ENCODE assay signal across 14 mouse cellular contexts in genomic region chr8:70843941-70844340, GRCm38 (mm10). TPM values are rescaled to one million over a fixed set of nuclear protein-coding genes. Genes with fewer than 3 reads are reported as not detected.
DNase-seq lines count a peak whose midpoint lies in the region; ATAC-seq and TF ChIP-seq lines count a peak whose summit lies in the region.
"Had no signal": no experiment of that assay in that cellular context is flagged by ENCODE, and none has a peak within 500 bp of the region (broad histone marks: within the 10 kb centered on the region; RNA-seq: fewer than 3 reads in every experiment).

No protein-coding gene starts in this region.

- no peak for TF ChIP-seq CTCF in midbrain, postnatal 0 days (IDR thresholded peaks at IDR 0.05)

- ATAC-seq in midbrain, embryonic 16.5 days: no peak
- ATAC-seq in midbrain, postnatal 0 days (ENCODE audit: low FRiP score): no peak
- ATAC-seq in embryonic facial prominence, embryonic 12.5 days (ENCODE audit: insufficient number of reproducible peaks, insufficient read depth, low FRiP score, low TSS enrichment): no peak
- ATAC-seq in liver, embryonic 15.5 days (ENCODE audit: insufficient read depth): no peak
- ATAC-seq: hindbrain, postnatal 0 days had no signal

- H3K4me2 ChIP-seq in midbrain, embryonic 16.5 days (ENCODE audit: low read length): no peak overlapping the region
- no peak overlapping the region for H3K4me2 ChIP-seq in midbrain, postnatal 0 days (ENCODE audit: low read depth, low read length, poor library complexity, severe bottlenecking)
- H3K4me2 ChIP-seq in embryonic facial prominence, embryonic 12.5 days (replicated peaks): no peak overlapping the region
- H3K4me2 ChIP-seq in liver, embryonic 15.5 days: peak overlapping the region; percentile 91
- H3K4me2 ChIP-seq: embryonic facial prominence, embryonic 15.5 days had no signal

- WGBS in midbrain, embryonic 16.5 days: 83% methylated on average over 8 of the region's 8 CpGs
- WGBS in midbrain, postnatal 0 days: 86% methylated on average over 8 of the region's 8 CpGs
- 88% methylated on average over 8 of the region's 8 CpGs for WGBS in embryonic facial prominence, embryonic 12.5 days
- 63% methylated on average over 8 of the region's 8 CpGs for WGBS in liver, embryonic 15.5 days (ENCODE audit: insufficient replicate concordance)

- intact Hi-C loops in heart, postnatal 10 days (cut with DNase I): loop anchor here (1.0 to 5.0 kb wide), 2 partner anchors 25 to 82 kb away; partner anchors contain the start of gene Mpv17l2

- DNase-seq in heart, adult 11 months: peak; percentile 90
- DNase-seq in heart, postnatal 10 days: no peak
- no peak for DNase-seq in midbrain, postnatal 0 days (ENCODE audit: low spot score)
- no peak for DNase-seq in kidney, postnatal 4 days
- DNase-seq in frontal cortex, postnatal 25 days (ENCODE audit: low spot score in 2 of 2): no peak

- no peaks in the 10 kb centered on the region for H3K9me3 ChIP-seq in midbrain, embryonic 16.5 days (replicated peaks; ENCODE audit: control insufficient read depth, low read length, poor library complexity, severe bottlenecking)
- no peaks in the 10 kb centered on the region for H3K9me3 ChIP-seq in midbrain, postnatal 0 days (ENCODE audit: low read length)
- no peaks in the 10 kb centered on the region for H3K9me3 ChIP-seq in embryonic facial prominence, embryonic 12.5 days
- no peaks in the 10 kb centered on the region for H3K9me3 ChIP-seq in liver, embryonic 15.5 days (replicated peaks)
- H3K9me3 ChIP-seq: embryonic facial prominence, embryonic 15.5 days had no signal

- peaks cover 3% of the 10 kb centered on the region; the same call in 1 of the 2 replicates for H3K4me1 ChIP-seq in midbrain, embryonic 16.5 days (ENCODE audit: control insufficient read depth, insufficient read depth, low read length)
- no peaks in the 10 kb centered on the region for H3K4me1 ChIP-seq in midbrain, postnatal 0 days (ENCODE audit: insufficient read depth, low read length)
- H3K4me1 ChIP-seq in embryonic facial prominence, embryonic 12.5 days: no peaks in the 10 kb centered on the region
- peaks cover 70% of the 10 kb centered on the region for H3K4me1 ChIP-seq in liver, embryonic 15.5 days (replicated peaks)

- no peaks in the 10 kb centered on the region for H3K36me3 ChIP-seq in midbrain, embryonic 16.5 days (ENCODE audit: control insufficient read depth, insufficient read depth, low read length)
- 0 out of 2 replicates have a peak, but pooled peaks cover 3% of the 10 kb centered on the region for H3K36me3 ChIP-seq in midbrain, postnatal 0 days (ENCODE audit: insufficient read depth, low read length)
- no peaks in the 10 kb centered on the region for H3K36me3 ChIP-seq in embryonic facial prominence, embryonic 12.5 days
- no peaks in the 10 kb centered on the region for H3K36me3 ChIP-seq in liver, embryonic 15.5 days (replicated peaks)
- H3K36me3 ChIP-seq: embryonic facial prominence, embryonic 15.5 days had no signal

- H3K27me3 ChIP-seq in midbrain, embryonic 16.5 days (ENCODE audit: control insufficient read depth, insufficient read depth, low read depth, low read length): no peaks in the 10 kb centered on the region; the same call in 1 of the 2 replicates
- H3K27me3 ChIP-seq in midbrain, postnatal 0 days (ENCODE audit: insufficient read depth, low read length): no peaks in the 10 kb centered on the region
- H3K27me3 ChIP-seq in embryonic facial prominence, embryonic 12.5 days: no peaks in the 10 kb centered on the region
- peaks cover 24% of the 10 kb centered on the region for H3K27me3 ChIP-seq in liver, embryonic 15.5 days

- no peak overlapping the region for H3K27ac ChIP-seq in midbrain, embryonic 16.5 days (ENCODE audit: low read length)
- no peak overlapping the region for H3K27ac ChIP-seq in midbrain, postnatal 0 days (ENCODE audit: low read depth, low read length)
- no peak overlapping the region for H3K27ac ChIP-seq in embryonic facial prominence, embryonic 12.5 days
- peak overlapping the region; percentile 98 for H3K27ac ChIP-seq in liver, embryonic 15.5 days (replicated peaks)
- H3K27ac ChIP-seq: embryonic facial prominence, embryonic 15.5 days; hindbrain, postnatal 0 days had no signal

- H3K4me3 ChIP-seq in midbrain, embryonic 16.5 days (ENCODE audit: low read depth, low read length): no peak overlapping the region
- no peak overlapping the region for H3K4me3 ChIP-seq in midbrain, postnatal 0 days (ENCODE audit: low read depth, low read length)
- H3K4me3 ChIP-seq in embryonic facial prominence, embryonic 12.5 days: no peak overlapping the region
- peak overlapping the region; percentile 63 for H3K4me3 ChIP-seq in liver, embryonic 15.5 days (replicated peaks)
- H3K4me3 ChIP-seq: embryonic facial prominence, embryonic 15.5 days had no signal

- H3K9ac ChIP-seq in midbrain, embryonic 16.5 days (ENCODE audit: low read depth, low read length): 0 out of 2 replicates have a peak overlapping the region, but pooled peaks have one; percentile 6
- no peak overlapping the region for H3K9ac ChIP-seq in midbrain, postnatal 0 days (replicated peaks; ENCODE audit: low read length, poor library complexity, severe bottlenecking)
- 0 out of 2 replicates have a peak overlapping the region, but pooled peaks have one; percentile 2 for H3K9ac ChIP-seq in embryonic facial prominence, embryonic 12.5 days
- H3K9ac ChIP-seq in liver, embryonic 15.5 days: peak overlapping the region; percentile 72
- H3K9ac ChIP-seq: embryonic facial prominence, embryonic 15.5 days had no signal

RNA-seq across cellular contexts. Expression of gene Arrdc2, which starts 4.4 kb away (rescaled TPM):
- total RNA-seq in heart, postnatal 10 days (2021): 10 to 100 TPM in 1 of 2 experiments, 1 to 10 TPM in 1; 4.7 to 18.5 TPM
- 6.7 and 8.1 TPM in 2 replicates for polyA plus RNA-seq in midbrain, embryonic 16.5 days (2015; fragmentation: Nextera tagmentation; extraction: Ambion mirVana)
- 13.6 TPM in 2 replicates for total RNA-seq in midbrain, postnatal 0 days (2014; rRNA removed)
- 6.0 and 6.6 TPM in 2 replicates for polyA plus RNA-seq in midbrain, postnatal 0 days (2015; fragmentation: Nextera tagmentation; extraction: Ambion mirVana)
- 6.9 and 7.5 TPM in 2 replicates for polyA plus RNA-seq in embryonic facial prominence, embryonic 12.5 days (2016; fragmentation: Nextera tagmentation; extraction: Ambion mirVana)
- 12.6 and 15.2 TPM in 2 replicates for polyA plus RNA-seq in liver, embryonic 15.5 days (2015; fragmentation: Nextera tagmentation; extraction: Ambion mirVana)

RNA-seq across cellular contexts. Expression of gene Kcnn1, which starts 19.1 kb away (rescaled TPM):
- 1 to 10 TPM; 3.1 to 3.7 TPM for total RNA-seq in heart, postnatal 10 days (2021)
- polyA plus RNA-seq in midbrain, embryonic 16.5 days (2015; fragmentation: Nextera tagmentation; extraction: Ambion mirVana): 15.4 and 16.1 TPM in 2 replicates
- total RNA-seq in midbrain, postnatal 0 days (2014; rRNA removed): 32.5 and 32.8 TPM in 2 replicates
- polyA plus RNA-seq in midbrain, postnatal 0 days (2015; fragmentation: Nextera tagmentation; extraction: Ambion mirVana): 10.0 and 10.3 TPM in 2 replicates
- 6.7 and 7.0 TPM in 2 replicates for polyA plus RNA-seq in embryonic facial prominence, embryonic 12.5 days (2016; fragmentation: Nextera tagmentation; extraction: Ambion mirVana)
- 0.25 and 0.38 TPM in 2 replicates for polyA plus RNA-seq in liver, embryonic 15.5 days (2015; fragmentation: Nextera tagmentation; extraction: Ambion mirVana)

RNA-seq across cellular contexts. Expression of gene Ccdc124, which starts 29.8 kb away (rescaled TPM):
- 10 to 100 TPM; 40.9 to 41.1 TPM for total RNA-seq in heart, postnatal 10 days (2021)
- 167 and 182 TPM in 2 replicates for polyA plus RNA-seq in midbrain, embryonic 16.5 days (2015; fragmentation: Nextera tagmentation; extraction: Ambion mirVana)
- 44.3 and 48.6 TPM in 2 replicates for total RNA-seq in midbrain, postnatal 0 days (2014; rRNA removed)
- 159 and 163 TPM in 2 replicates for polyA plus RNA-seq in midbrain, postnatal 0 days (2015; fragmentation: Nextera tagmentation; extraction: Ambion mirVana)
- polyA plus RNA-seq in embryonic facial prominence, embryonic 12.5 days (2016; fragmentation: Nextera tagmentation; extraction: Ambion mirVana): 123 and 126 TPM in 2 replicates
- 48.1 and 51.2 TPM in 2 replicates for polyA plus RNA-seq in liver, embryonic 15.5 days (2015; fragmentation: Nextera tagmentation; extraction: Ambion mirVana)

RNA-seq across cellular contexts. Expression of gene Il12rb1, which starts 35.7 kb away (rescaled TPM):
- under 1 TPM in 1 of 2 experiments, not detected in 1; 0.53 TPM for total RNA-seq in heart, postnatal 10 days (2021)
- polyA plus RNA-seq in midbrain, embryonic 16.5 days (2015; fragmentation: Nextera tagmentation; extraction: Ambion mirVana): 0.08 and 0.19 TPM in 2 replicates
- total RNA-seq in midbrain, postnatal 0 days (2014; rRNA removed): not detected in 2 replicates
- polyA plus RNA-seq in midbrain, postnatal 0 days (2015; fragmentation: Nextera tagmentation; extraction: Ambion mirVana): not detected in 2 replicates
- polyA plus RNA-seq in embryonic facial prominence, embryonic 12.5 days (2016; fragmentation: Nextera tagmentation; extraction: Ambion mirVana): 0.13 TPM in 1 of 2 replicates, not detected in the other
- 0.22 TPM in 2 replicates for polyA plus RNA-seq in liver, embryonic 15.5 days (2015; fragmentation: Nextera tagmentation; extraction: Ambion mirVana)
- total RNA-seq: adrenal gland, postnatal 14 days; gastrocnemius, adult 8-10 months; hindbrain, postnatal 0 days had no signal
- polyA plus RNA-seq: heart, postnatal 0 days; hindbrain, postnatal 0 days; stomach, embryonic 14.5 days had no signal

RNA-seq across cellular contexts. Expression of gene Mast3, which starts 39.1 kb away (rescaled TPM):
- total RNA-seq in heart, postnatal 10 days (2021): 1 to 10 TPM; 7.9 to 9.3 TPM
- polyA plus RNA-seq in midbrain, embryonic 16.5 days (2015; fragmentation: Nextera tagmentation; extraction: Ambion mirVana): 21.1 and 23.2 TPM in 2 replicates
- 33.2 and 34.1 TPM in 2 replicates for total RNA-seq in midbrain, postnatal 0 days (2014; rRNA removed)
- polyA plus RNA-seq in midbrain, postnatal 0 days (2015; fragmentation: Nextera tagmentation; extraction: Ambion mirVana): 20.2 and 24.0 TPM in 2 replicates
- polyA plus RNA-seq in embryonic facial prominence, embryonic 12.5 days (2016; fragmentation: Nextera tagmentation; extraction: Ambion mirVana): 13.7 and 13.9 TPM in 2 replicates
- polyA plus RNA-seq in liver, embryonic 15.5 days (2015; fragmentation: Nextera tagmentation; extraction: Ambion mirVana): 6.7 and 8.2 TPM in 2 replicates
